Mouse (Mus musculus) myocyte (in vitro differentiated cells): ENCODE results near the gene Fam166a.

Experiments
- MAX ChIP-seq: IDR thresholded peaks from one replicate; pipeline ENCODE4 v1.6.1; 2011; ENCODE audit warnings: low read depth, mild to moderate bottlenecking, control low read depth
- POLR2A ChIP-seq: IDR thresholded peaks from one replicate; pipeline ENCODE4 v1.6.1; 2011; ENCODE audit warnings: low read depth, mild to moderate bottlenecking, control low read depth, moderate library complexity; ENCODE audit not compliant: insufficient read length
- USF1 ChIP-seq: IDR thresholded peaks from one replicate; pipeline ENCODE4 v1.6.1; 2011; ENCODE audit warnings: low read depth, mild to moderate bottlenecking, control low read depth, moderate library complexity

DNA sequence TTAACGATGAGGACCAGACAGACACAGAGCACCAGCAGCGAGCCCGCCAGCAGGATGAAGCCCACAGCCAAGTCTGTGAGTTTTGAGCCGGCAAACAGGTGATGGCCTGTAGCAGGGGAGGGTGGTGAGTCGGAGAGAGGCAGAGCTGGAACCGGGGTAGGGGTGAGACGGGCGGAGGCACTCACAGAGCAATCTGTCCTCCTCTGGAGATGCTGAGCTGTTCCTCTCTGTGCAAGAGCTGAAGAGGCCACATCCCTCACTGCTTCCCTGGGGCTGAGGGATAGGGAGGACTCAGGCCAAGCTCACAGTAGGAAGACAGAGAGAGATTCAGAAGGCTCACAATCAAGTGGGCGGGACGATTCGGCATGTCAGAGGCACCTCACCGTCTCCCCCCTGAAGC lies 12.5 kb downstream of the Fam166a start:
- no peak for TF ChIP-seq USF1
- TF ChIP-seq MAX: no peak
- TF ChIP-seq POLR2A: no peak
